Mouse (Mus musculus): ENCODE data around the gene Olfr1333. TPM values are rescaled to one million over a fixed set of nuclear protein-coding genes. Genes with fewer than 3 reads are reported as not detected.
"Not testable (repeated sequence)": the region's sequence is repeated elsewhere in the genome, so short reads cannot be mapped to it uniquely, and the experiment has no call there.

Olfr1333 gene
- polyA plus RNA-seq (2015; fragmentation: Nextera tagmentation; extraction: Ambion mirVana), result not detected in 2 replicates

GRCm38 (mm10) chr4:118836179-118836578 is at the start of gene Olfr1333:
Gene Olfr1333 (minus strand): TSS chr4:118836279.
- 96% methylated on average over 1 of the region's 1 CpGs for WGBS
- Histone ChIP-seq H3K27me3 (no peaks in the 10 kb centered on the region), H3K9ac (no peak within 1 kb of the TSS), H3K4me3 (no peak within 1 kb of the TSS), H3K27ac (no peak within 1 kb of the TSS), H3K4me2 (no peak within 1 kb of the TSS), H3K36me3 (no peaks in the 10 kb centered on the region), H3K4me1 (no peaks in the 10 kb centered on the region), H3K9me3 (no peaks in the 10 kb centered on the region)
- no peak for ATAC-seq (ENCODE audit: borderline replicate concordance, extremely low read depth, low FRiP score, low TSS enrichment)

- no peak for ATAC-seq (ENCODE audit: borderline replicate concordance, extremely low read depth, low FRiP score, low TSS enrichment)
- Histone ChIP-seq H3K4me2 (no peak overlapping the region), H3K9me3 (no peaks in the 10 kb centered on the region), H3K4me1 (no peaks in the 10 kb centered on the region), H3K27ac (no peak overlapping the region), H3K27me3 (no peaks in the 10 kb centered on the region), H3K9ac (no peak overlapping the region), H3K4me3 (no peak overlapping the region), H3K36me3 (no peaks in the 10 kb centered on the region)
Observed at GRCm38 (mm10) chr4:118867566-118867965, 31.5 kb upstream of the Olfr1333 start.

- Histone ChIP-seq H3K9ac (no peak within 1 kb of the TSS), H3K36me3 (no peaks in the 10 kb centered on the region), H3K27me3 (no peaks in the 10 kb centered on the region), H3K4me1 (no peaks in the 10 kb centered on the region), H3K9me3 (no peaks in the 10 kb centered on the region), H3K27ac (no peak within 1 kb of the TSS), H3K4me3 (no peak within 1 kb of the TSS), H3K4me2 (no peak within 1 kb of the TSS)
- no peak for ATAC-seq (ENCODE audit: borderline replicate concordance, extremely low read depth, low FRiP score, low TSS enrichment)
- WGBS, result 91% methylated on average over 1 of the region's 1 CpGs
Observed at GRCm38 (mm10) chr4:118864349-118864748, 28.3 kb upstream of the Olfr1333 start, which contains the start of gene Olfr1331. Gene Olfr1331 (plus strand): TSS chr4:118864649.

GRCm38 (mm10) chr4:118862704-118863103 is 26.6 kb upstream of the Olfr1333 start:
- Histone ChIP-seq H3K4me2 (no peak overlapping the region), H3K9ac (no peak overlapping the region), H3K4me1 (no peaks in the 10 kb centered on the region), H3K27ac (no peak overlapping the region), H3K9me3 (no peaks in the 10 kb centered on the region), H3K4me3 (no peak overlapping the region), H3K36me3 (no peaks in the 10 kb centered on the region), H3K27me3 (no peaks in the 10 kb centered on the region)
- ATAC-seq (ENCODE audit: borderline replicate concordance, extremely low read depth, low FRiP score, low TSS enrichment), result no peak
- WGBS, result 70% methylated on average over 4 of the region's 4 CpGs

- Histone ChIP-seq H3K9ac (no peak overlapping the region), H3K4me1 (no peaks in the 10 kb centered on the region), H3K36me3 (no peaks in the 10 kb centered on the region), H3K9me3 (no peaks in the 10 kb centered on the region), H3K4me2 (no peak overlapping the region), H3K27me3 (no peaks in the 10 kb centered on the region), H3K4me3 (no peak overlapping the region), H3K27ac (no peak overlapping the region)
- 79% methylated on average over 1 of the region's 1 CpGs for WGBS
- no peak for ATAC-seq (ENCODE audit: borderline replicate concordance, extremely low read depth, low FRiP score, low TSS enrichment)
Observed at GRCm38 (mm10) chr4:118861791-118862190, 25.7 kb upstream of the Olfr1333 start.

- H3K9me3 ChIP-seq, result no peaks in the 10 kb centered on the region
- no peak overlapping the region for H3K4me3 ChIP-seq
- WGBS, result 88% methylated on average over 1 of the region's 1 CpGs
- H3K36me3 ChIP-seq, result no peaks in the 10 kb centered on the region
- H3K4me2 ChIP-seq, result no peak overlapping the region
- no peak overlapping the region for H3K27ac ChIP-seq
- no peak for ATAC-seq (ENCODE audit: borderline replicate concordance, extremely low read depth, low FRiP score, low TSS enrichment)
- H3K4me1 ChIP-seq, result no peaks in the 10 kb centered on the region
- H3K27me3 ChIP-seq, result no peaks in the 10 kb centered on the region
- H3K9ac ChIP-seq, result no peak overlapping the region
Observed at GRCm38 (mm10) chr4:118818921-118819320, 17.2 kb downstream of the Olfr1333 start.

GRCm38 (mm10) chr4:118809844-118810243 is 26.2 kb downstream of the Olfr1333 start, which contains the start of gene Olfr1335:
Gene Olfr1335 (minus strand): TSS chr4:118809944.
- Histone ChIP-seq H3K4me2 (no peak within 1 kb of the TSS), H3K36me3 (no peaks in the 10 kb centered on the region), H3K9me3 (no peaks in the 10 kb centered on the region), H3K9ac (no peak within 1 kb of the TSS), H3K27me3 (no peaks in the 10 kb centered on the region), H3K4me3 (no peak within 1 kb of the TSS), H3K4me1 (no peaks in the 10 kb centered on the region), H3K27ac (no peak within 1 kb of the TSS)
- WGBS, result 83% methylated on average over 4 of the region's 4 CpGs
- no peak for ATAC-seq (ENCODE audit: borderline replicate concordance, extremely low read depth, low FRiP score, low TSS enrichment)

- H3K9ac ChIP-seq; H3K4me3 ChIP-seq; H3K9me3 ChIP-seq; H3K4me1 ChIP-seq; H3K4me2 ChIP-seq; ATAC-seq (ENCODE audit: borderline replicate concordance, extremely low read depth, low FRiP score, low TSS enrichment); H3K27me3 ChIP-seq; H3K27ac ChIP-seq; H3K36me3 ChIP-seq: not testable (repeated sequence)
Observed at GRCm38 (mm10) chr4:118792796-118793195, 43.3 kb downstream of the Olfr1333 start.

GRCm38 (mm10) chr4:118782486-118782885 is 53.6 kb downstream of the Olfr1333 start, which contains the start of gene Olfr1337:
Gene Olfr1337 (minus strand): TSS chr4:118782586.
- no peak within 1 kb of the TSS for H3K4me2 ChIP-seq
- H3K9ac ChIP-seq, result no peak within 1 kb of the TSS
- H3K27me3 ChIP-seq, result no peaks in the 10 kb centered on the region
- WGBS, result 75% methylated on average over 2 of the region's 2 CpGs
- H3K4me3 ChIP-seq, result no peak within 1 kb of the TSS
- no peak within 1 kb of the TSS for H3K27ac ChIP-seq
- no peak for ATAC-seq (ENCODE audit: borderline replicate concordance, extremely low read depth, low FRiP score, low TSS enrichment)
- no peaks in the 10 kb centered on the region for H3K4me1 ChIP-seq
- H3K9me3 ChIP-seq, result no peaks in the 10 kb centered on the region
- no peaks in the 10 kb centered on the region for H3K36me3 ChIP-seq

Other genes starting within 250 kb of the Olfr1333 start
- gene Cfap57, start 215.5 kb downstream of the Olfr1333 start, polyA plus RNA-seq (2015; fragmentation: Nextera tagmentation; extraction: Ambion mirVana), result 0.55 and 0.64 TPM in 2 replicates
- gene Ebna1bp2, start 215.5 kb downstream of the Olfr1333 start, polyA plus RNA-seq (2015; fragmentation: Nextera tagmentation; extraction: Ambion mirVana), result 123 and 124 TPM in 2 replicates
- gene Olfr62, start 177.3 kb downstream of the Olfr1333 start, polyA plus RNA-seq (2015; fragmentation: Nextera tagmentation; extraction: Ambion mirVana), result not detected in 2 replicates
- gene Olfr1342, start 143.5 kb downstream of the Olfr1333 start, polyA plus RNA-seq (2015; fragmentation: Nextera tagmentation; extraction: Ambion mirVana), result 0.69 and 0.78 TPM in 2 replicates
- gene Olfr1341, start 132.8 kb downstream of the Olfr1333 start, polyA plus RNA-seq (2015; fragmentation: Nextera tagmentation; extraction: Ambion mirVana), result not detected in 2 replicates
- not detected in 2 replicates for gene Olfr1340, start 116.1 kb downstream of the Olfr1333 start, polyA plus RNA-seq (2015; fragmentation: Nextera tagmentation; extraction: Ambion mirVana)
- not detected in 2 replicates for gene Olfr1339, start 104.1 kb downstream of the Olfr1333 start, polyA plus RNA-seq (2015; fragmentation: Nextera tagmentation; extraction: Ambion mirVana)
- gene Olfr1338, start 77.5 kb downstream of the Olfr1333 start, polyA plus RNA-seq (2015; fragmentation: Nextera tagmentation; extraction: Ambion mirVana), result not detected in 2 replicates
- gene Olfr1337, start 53.7 kb downstream of the Olfr1333 start, polyA plus RNA-seq (2015; fragmentation: Nextera tagmentation; extraction: Ambion mirVana), result not detected in 2 replicates
- gene Olfr1335, start 26.3 kb downstream of the Olfr1333 start, polyA plus RNA-seq (2015; fragmentation: Nextera tagmentation; extraction: Ambion mirVana), result not detected in 2 replicates
- not detected in 2 replicates for gene Olfr1331, start 28.4 kb upstream of the Olfr1333 start, polyA plus RNA-seq (2015; fragmentation: Nextera tagmentation; extraction: Ambion mirVana)
- gene Olfr1330, start 52.3 kb upstream of the Olfr1333 start, polyA plus RNA-seq (2015; fragmentation: Nextera tagmentation; extraction: Ambion mirVana), result not detected in 2 replicates
- gene Olfr1329, start 81.2 kb upstream of the Olfr1333 start, polyA plus RNA-seq (2015; fragmentation: Nextera tagmentation; extraction: Ambion mirVana), result not detected in 2 replicates
- gene Olfr1328, start 102.3 kb upstream of the Olfr1333 start, polyA plus RNA-seq (2015; fragmentation: Nextera tagmentation; extraction: Ambion mirVana), result not detected in 2 replicates
- gene Lao1, start 125.3 kb upstream of the Olfr1333 start, polyA plus RNA-seq (2015; fragmentation: Nextera tagmentation; extraction: Ambion mirVana), result not detected in 2 replicates

All from lung, embryonic 15.5 days (tissue).